Mouse (Mus musculus) kidney, postnatal 0 days (tissue): ENCODE measurements around the gene Hmgb4. TPM values are rescaled to one million over a fixed set of nuclear protein-coding genes. Genes with fewer than 3 reads are reported as not detected.
A peak's percentile ranks its signal among the peaks of the same experiment; 100 is the strongest.

Experiments used
- ATAC-seq: fragments of 200-750 bp; cut with Nextera tagmentation; replicated peaks from 2 replicates; pipeline ENCODE4 v1.8.0; 2017; ENCODE audit warnings: low read depth, moderate number of reproducible peaks, moderate TSS enrichment, moderate library complexity; ENCODE audit not compliant: low FRiP score
- DNase-seq: peaks from one replicate; pipeline ENCODE4 v3.0.0-alpha.2; 2016; ENCODE audit warnings: low spot score
- H3K27ac ChIP-seq: fragments of 300-500 bp; sonication (generic); 2 replicates; pipeline ENCODE4 v1.5.1; 2014; ENCODE audit warnings: mild to moderate bottlenecking
- H3K27me3 ChIP-seq: fragments of 300-500 bp; sonication (generic); 2 replicates; pipeline ENCODE4 v1.6.1; 2014; ENCODE audit warnings: low read length, mixed read lengths; ENCODE audit not compliant: insufficient read depth
- H3K36me3 ChIP-seq: fragments of 300-500 bp; sonication (generic); 2 replicates; pipeline ENCODE4 v1.6.1; 2014; ENCODE audit warnings: low read length, mixed read lengths; ENCODE audit not compliant: insufficient read depth
- H3K4me1 ChIP-seq: fragments of 300-500 bp; sonication (generic); replicated peaks from 2 replicates; pipeline ENCODE4 v1.6.1; 2014; ENCODE audit warnings: antibody characterized with exemption, low read length, mixed read lengths; ENCODE audit not compliant: insufficient read depth
- H3K4me2 ChIP-seq: fragments of 300-500 bp; sonication (generic); 2 replicates; pipeline ENCODE4 v1.6.1; 2014; ENCODE audit warnings: mild to moderate bottlenecking, low read length, moderate library complexity, mixed read lengths
- H3K4me3 ChIP-seq: fragments of 300-500 bp; sonication (generic); replicated peaks from 2 replicates; pipeline ENCODE4 v1.5.1; 2014; ENCODE audit warnings: low read depth, low read length
- H3K9ac ChIP-seq: fragments of 300-500 bp; sonication (generic); 2 replicates; pipeline ENCODE4 v1.6.1; 2014; ENCODE audit warnings: low read depth, low read length
- H3K9me3 ChIP-seq: fragments of 300-500 bp; sonication (generic); replicated peaks from 2 replicates; pipeline ENCODE4 v1.6.1; 2016; ENCODE audit warnings: low read length, inconsistent platforms, mixed read lengths
- CTCF ChIP-seq: IDR thresholded peaks from 2 replicates; pipeline ENCODE4 v1.5.1; 2016; ENCODE audit warnings: antibody characterized with exemption, low read depth, mild to moderate bottlenecking, moderate library complexity
- WGBS: fragments of 180-500 bp; shearing (Covaris S2); extraction: QIAGEN DNeasy Blood & Tissue Kit; methylation state at CpG from one replicate; pipeline ENCODE4 v1.1.7; 2014; 5-methylcytosine and 5-hydroxymethylcytosine counted together
- polyA plus RNA-seq: library from polyadenylated mRNA; unstranded; fragments of >200 nt; fragmentation: Nextera tagmentation; extraction: Ambion mirVana; gene quantifications from 2 replicates; pipeline ENCODE4 v1.2.1, GENCODE M21; 2015

The Hmgb4 gene
- polyA plus RNA-seq, 1 experiment from 2014 or later = not detected

DNA sequence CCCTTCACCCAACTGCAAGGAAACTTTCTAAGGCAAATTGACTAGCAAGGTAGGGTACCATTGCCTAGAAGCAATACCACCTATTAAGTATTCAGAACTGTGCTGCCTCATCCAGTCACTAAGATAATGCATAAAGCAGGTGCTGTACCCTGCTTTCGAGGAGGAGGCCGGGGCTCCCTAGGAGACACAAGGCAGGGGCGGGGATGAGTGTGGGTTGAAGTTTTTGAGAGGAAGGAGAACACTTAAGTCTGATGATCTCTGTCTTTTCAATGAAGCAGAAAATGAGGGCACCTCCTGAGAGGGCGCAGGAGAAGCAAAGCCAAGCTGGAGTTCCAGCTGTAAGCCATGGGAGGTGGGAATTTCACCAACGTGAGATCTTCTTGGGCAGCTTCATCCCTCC is 1.5 kb downstream of the Hmgb4 start:
- no peak overlapping the region for H3K9ac ChIP-seq
- no peak overlapping the region for H3K27ac ChIP-seq
- H3K9me3 ChIP-seq = no peaks in the 10 kb centered on the region
- 74% methylated on average over 5 of the region's 5 CpGs for WGBS
- H3K36me3 ChIP-seq = no peaks in the 10 kb centered on the region
- TF ChIP-seq CTCF = no peak
- no peaks in the 10 kb centered on the region for H3K27me3 ChIP-seq
- no peak overlapping the region for H3K4me3 ChIP-seq
- no peak overlapping the region for H3K4me2 ChIP-seq
- ATAC-seq (no peak), DNase-seq (no peak)
- no peaks in the 10 kb centered on the region for H3K4me1 ChIP-seq

DNA sequence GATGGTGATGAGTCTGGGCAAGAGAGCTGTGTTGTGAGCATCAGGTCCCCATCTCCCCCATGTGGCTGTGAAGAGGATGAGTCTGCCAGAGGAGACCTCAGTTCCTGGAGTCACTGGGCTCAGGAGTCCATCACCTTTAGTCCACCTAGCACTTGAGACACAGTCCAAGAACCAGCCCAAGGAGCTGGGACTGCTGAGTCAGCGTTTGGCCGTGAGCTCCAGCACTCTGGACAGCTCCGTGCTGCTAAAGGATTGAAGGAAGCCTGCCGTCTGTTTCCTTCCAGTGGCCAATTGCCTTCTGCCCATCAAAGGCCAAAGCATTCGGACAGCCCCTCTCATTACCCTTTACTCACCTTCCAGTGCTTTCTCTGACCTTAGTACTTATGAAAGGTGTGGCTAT is 12.1 kb downstream of the Hmgb4 start:
- DNase-seq (peak; percentile 71), ATAC-seq (no peak)
- no peak overlapping the region for H3K4me3 ChIP-seq
- H3K9me3 ChIP-seq = no peaks in the 10 kb centered on the region
- WGBS = 2% methylated on average over 5 of the region's 5 CpGs
- no peak overlapping the region for H3K4me2 ChIP-seq
- no peak overlapping the region for H3K9ac ChIP-seq
- H3K27ac ChIP-seq = no peak overlapping the region
- no peaks in the 10 kb centered on the region for H3K4me1 ChIP-seq
- H3K36me3 ChIP-seq = no peaks in the 10 kb centered on the region
- no peaks in the 10 kb centered on the region for H3K27me3 ChIP-seq
- no peak for TF ChIP-seq CTCF

DNA sequence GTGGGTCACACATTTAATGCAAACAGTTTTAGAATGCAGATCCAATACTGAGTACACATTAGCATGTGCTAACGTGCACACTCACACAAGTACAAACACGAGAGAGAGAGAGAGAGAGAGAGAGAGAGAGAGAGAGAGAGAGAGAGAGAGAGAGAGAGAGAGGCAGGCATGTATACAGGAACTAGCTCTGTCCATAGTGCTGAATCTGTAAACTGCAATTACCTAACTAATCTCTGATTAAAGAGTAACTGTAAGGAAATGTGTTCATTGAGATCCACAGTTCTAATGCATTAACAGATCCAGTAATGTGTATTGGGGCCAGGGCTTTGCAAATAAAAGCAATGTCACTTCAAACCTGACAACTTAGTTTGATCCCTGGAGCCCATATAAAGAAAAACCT is 15.6 kb downstream of the Hmgb4 start:
- Histone ChIP-seq H3K9ac (no peak overlapping the region), H3K36me3 (no peaks in the 10 kb centered on the region), H3K4me1 (no peaks in the 10 kb centered on the region), H3K9me3 (no peaks in the 10 kb centered on the region), H3K4me2 (no peak overlapping the region), H3K27me3 (no peaks in the 10 kb centered on the region), H3K4me3 (no peak overlapping the region), H3K27ac (no peak overlapping the region)
- 21% methylated on average over 2 of the region's 2 CpGs for WGBS
- TF ChIP-seq CTCF = no peak
- DNase-seq = peak; percentile 58
- no peak for ATAC-seq

DNA sequence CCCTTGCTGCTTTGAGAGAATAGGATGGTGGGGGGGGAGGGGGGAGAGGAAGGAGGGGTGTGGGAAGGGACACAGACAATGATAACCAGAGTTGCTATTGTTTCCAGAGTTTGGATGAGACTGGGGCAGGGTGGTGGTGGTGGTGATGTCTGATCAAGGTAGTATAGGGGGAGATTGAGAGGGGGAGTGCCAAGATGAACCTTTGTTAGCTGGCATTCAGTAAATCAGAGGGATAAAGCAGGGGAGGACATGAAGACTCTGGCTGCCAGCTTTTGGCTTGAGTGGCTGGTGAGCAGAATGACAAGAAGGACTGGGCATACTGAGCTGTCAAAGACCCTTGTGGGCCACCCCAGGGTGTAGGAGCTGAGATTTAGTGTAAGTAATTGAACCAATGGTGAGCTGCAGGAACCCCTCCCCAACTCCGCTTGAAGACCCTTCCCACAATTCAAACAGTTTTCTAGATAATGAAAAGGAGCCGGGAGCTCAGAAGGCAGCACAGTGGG is 18.9 kb downstream of the Hmgb4 start:
- no peak overlapping the region for H3K4me2 ChIP-seq
- no peaks in the 10 kb centered on the region for H3K36me3 ChIP-seq
- H3K9me3 ChIP-seq = no peaks in the 10 kb centered on the region
- TF ChIP-seq CTCF = no peak
- 77% methylated on average over 2 of the region's 2 CpGs for WGBS
- ATAC-seq = no peak
- H3K27ac ChIP-seq = no peak overlapping the region
- no peak overlapping the region for H3K9ac ChIP-seq
- DNase-seq = no peak
- H3K27me3 ChIP-seq = no peaks in the 10 kb centered on the region
- no peaks in the 10 kb centered on the region for H3K4me1 ChIP-seq
- no peak overlapping the region for H3K4me3 ChIP-seq

DNA sequence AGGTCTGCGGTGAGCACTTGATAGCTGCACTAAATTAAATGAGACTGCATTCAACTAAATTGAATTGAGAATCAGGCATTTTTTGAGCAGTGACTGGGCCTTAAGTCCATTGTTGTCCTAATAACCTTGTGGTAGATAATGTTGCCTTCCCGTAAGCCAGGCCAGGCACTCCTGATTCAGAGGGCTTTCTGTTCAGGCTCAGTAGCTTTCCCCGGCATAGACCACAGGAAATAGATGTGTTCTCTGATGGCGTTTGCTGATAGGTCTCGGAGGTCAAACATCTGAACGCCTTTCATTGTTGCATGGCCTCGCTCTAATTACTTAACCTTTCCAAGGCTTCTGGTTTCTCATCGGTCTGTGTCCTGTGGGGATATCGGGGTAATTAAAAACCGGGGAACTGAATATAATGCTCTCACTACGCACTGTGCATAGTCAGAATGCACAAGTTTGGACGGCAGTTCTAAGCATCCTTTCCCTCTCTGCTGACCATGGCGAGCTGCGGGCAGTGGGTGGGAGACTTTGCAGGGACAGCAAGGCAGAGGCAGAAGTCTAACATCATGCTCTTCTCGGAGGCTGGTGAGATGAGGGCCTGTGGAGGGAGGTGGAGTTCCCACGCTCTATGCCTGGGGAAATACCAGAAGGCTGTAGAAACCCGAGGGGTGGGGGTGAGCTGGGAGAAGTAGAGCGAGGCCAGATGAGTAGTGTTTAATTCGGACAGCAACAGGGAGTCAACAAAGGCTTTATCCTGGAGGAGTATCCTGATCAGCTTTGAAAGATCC is 19.5 kb downstream of the Hmgb4 start:
- no peak for ATAC-seq

DNA sequence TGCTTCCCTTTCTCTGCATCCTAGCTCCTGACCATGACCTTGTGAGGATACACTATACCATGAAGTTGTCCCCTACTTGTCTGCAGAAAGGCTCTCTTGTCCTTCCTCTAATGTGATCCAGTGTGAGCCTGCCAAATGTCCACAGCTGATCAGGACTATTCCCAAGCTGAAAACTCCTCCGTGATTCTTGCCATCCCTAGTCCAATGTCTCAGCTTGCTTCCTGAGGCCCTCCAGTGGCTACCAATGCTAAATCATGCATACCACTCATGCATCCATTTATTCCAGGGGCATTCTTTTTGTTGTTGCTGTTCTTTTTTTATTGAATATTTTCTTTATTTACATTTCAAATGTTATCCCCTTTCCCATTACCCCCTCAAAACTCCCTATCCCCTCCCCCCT is 21.6 kb downstream of the Hmgb4 start:
- Histone ChIP-seq H3K4me1 (no peaks in the 10 kb centered on the region), H3K9ac (no peak overlapping the region), H3K27ac (no peak overlapping the region), H3K9me3 (no peaks in the 10 kb centered on the region), H3K36me3 (no peaks in the 10 kb centered on the region), H3K4me3 (no peak overlapping the region), H3K27me3 (no peaks in the 10 kb centered on the region), H3K4me2 (no peak overlapping the region)
- ATAC-seq = no peak
- DNase-seq = no peak
- 20% methylated on average over 1 of the region's 1 CpGs for WGBS
- TF ChIP-seq CTCF = peak; percentile 12; the same call in 1 of the 2 replicates

More for the DNA sequence above, 19.5 kb downstream of the Hmgb4 start:
- Histone ChIP-seq H3K4me3 (no peak overlapping the region), H3K9ac (no peak overlapping the region), H3K36me3 (no peaks in the 10 kb centered on the region), H3K4me1 (no peaks in the 10 kb centered on the region), H3K27ac (no peak overlapping the region), H3K9me3 (no peaks in the 10 kb centered on the region), H3K4me2 (no peak overlapping the region), H3K27me3 (no peaks in the 10 kb centered on the region)
- WGBS = 42% methylated on average over 19 of the region's 19 CpGs
- DNase-seq = no peak
- TF ChIP-seq CTCF = no peak
